Mouse (Mus musculus) adrenal gland, postnatal 25 days (tissue): ENCODE data around the gene D5Ertd579e. TPM values are rescaled to one million over a fixed set of nuclear protein-coding genes. Genes with fewer than 3 reads are reported as not detected.
A peak's percentile ranks its signal among the peaks of the same experiment; 100 is the strongest.

Experiments used
- DNase-seq: peaks from one replicate; pipeline ENCODE4 v3.0.0; 2021; ENCODE audit warnings: mixed read lengths
- total RNA-seq: library from RNA; stranded (reverse); gene quantifications from 2 replicates; pipeline ENCODE4 v1.2.3, GENCODE M21; 2021

D5Ertd579e gene
- total RNA-seq, 1 experiment from 2014 or later: 63.3 TPM

- DNase-seq: no peak
These were observed 25.0 kb upstream of the D5Ertd579e start for GRCm38 (mm10) chr5:36720710-36721375.

- DNase-seq: no peak
These were observed 24.4 kb upstream of the D5Ertd579e start for GRCm38 (mm10) chr5:36720219-36720618.

GRCm38 (mm10) chr5:36719601-36720000 is 23.8 kb upstream of the D5Ertd579e start:
- DNase-seq: no peak

GRCm38 (mm10) chr5:36719135-36719534 is 23.3 kb upstream of the D5Ertd579e start:
- no peak for DNase-seq

- DNase-seq: no peak
These were observed 22.1 kb upstream of the D5Ertd579e start for GRCm38 (mm10) chr5:36717889-36718288.

- DNase-seq: no peak
These were observed 21.0 kb upstream of the D5Ertd579e start for GRCm38 (mm10) chr5:36716816-36717215.

GRCm38 (mm10) chr5:36714832-36715231 is 19.0 kb upstream of the D5Ertd579e start:
- DNase-seq: no peak

- no peak for DNase-seq
These were observed 17.9 kb upstream of the D5Ertd579e start for GRCm38 (mm10) chr5:36713693-36714092.

- DNase-seq: peak; percentile 89
These were observed 17.0 kb upstream of the D5Ertd579e start for GRCm38 (mm10) chr5:36712553-36713534.

GRCm38 (mm10) chr5:36711863-36712262 is 16.0 kb upstream of the D5Ertd579e start:
- DNase-seq: no peak

- no peak for DNase-seq
These were observed 10.0 kb upstream of the D5Ertd579e start for GRCm38 (mm10) chr5:36705792-36706191.

GRCm38 (mm10) chr5:36705390-36705789 is 9.6 kb upstream of the D5Ertd579e start:
- no peak for DNase-seq

- DNase-seq: no peak
These were observed 8.9 kb upstream of the D5Ertd579e start for GRCm38 (mm10) chr5:36704684-36705083.

GRCm38 (mm10) chr5:36700939-36701620 is 5.3 kb upstream of the D5Ertd579e start:
- DNase-seq: no peak

GRCm38 (mm10) chr5:36698689-36699088 is 2.9 kb upstream of the D5Ertd579e start:
- no peak for DNase-seq

GRCm38 (mm10) chr5:36698067-36698670 is 2.3 kb upstream of the D5Ertd579e start:
- no peak for DNase-seq

GRCm38 (mm10) chr5:36696504-36697300 is 878 bp upstream of the D5Ertd579e start:
- no peak for DNase-seq

- no peak for DNase-seq
These were observed 819 bp downstream of the D5Ertd579e start for GRCm38 (mm10) chr5:36695005-36695404.

- no peak for DNase-seq
These were observed 2.2 kb downstream of the D5Ertd579e start for GRCm38 (mm10) chr5:36693651-36694050.

GRCm38 (mm10) chr5:36691423-36691822 is 4.4 kb downstream of the D5Ertd579e start:
- DNase-seq: no peak

- no peak for DNase-seq
These were observed 10.7 kb downstream of the D5Ertd579e start for GRCm38 (mm10) chr5:36685170-36685569.
